Mouse (Mus musculus) ovary, adult 18-20 months (tissue): ENCODE data around the gene Syngr1.

ENCODE experiments used
- DNase-seq: peaks from one replicate; pipeline ENCODE4 v3.0.0; 2022; ENCODE audit warnings: low spot score, mixed read lengths

The Syngr1 gene

GRCm38 (mm10) chr15:80090741-80091120 is 403 bp upstream of the Syngr1 start:
- DNase-seq = no peak

DNA sequence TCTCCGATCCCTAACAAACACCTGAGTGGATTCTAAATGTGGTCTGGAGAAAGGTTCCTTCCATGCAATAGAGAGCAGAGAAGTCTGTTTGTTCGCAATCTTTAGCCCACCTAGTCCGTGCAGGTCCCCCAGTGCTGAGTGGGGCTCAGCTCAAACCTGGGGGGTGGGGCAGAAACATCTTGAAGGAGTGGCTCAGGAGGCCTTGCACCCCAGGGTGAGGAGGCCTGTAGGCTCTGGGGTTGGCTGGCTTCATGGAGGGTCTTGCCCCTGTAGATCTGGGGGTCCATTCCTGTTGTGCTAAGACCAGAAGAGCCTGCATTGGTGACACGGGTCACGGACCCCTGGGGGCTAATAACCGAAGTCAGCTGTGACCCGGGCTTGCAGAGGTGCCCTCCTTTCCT is 907 bp downstream of the Syngr1 start:
- no peak for DNase-seq

GRCm38 (mm10) chr15:80092599-80092998 is 1.5 kb downstream of the Syngr1 start:
- DNase-seq = no peak

GRCm38 (mm10) chr15:80094201-80094600 is 3.1 kb downstream of the Syngr1 start:
- DNase-seq = no peak

- no peak for DNase-seq
These were observed 4.5 kb downstream of the Syngr1 start for GRCm38 (mm10) chr15:80095596-80095995.

GRCm38 (mm10) chr15:80096406-80096805 is 5.3 kb downstream of the Syngr1 start:
- DNase-seq = no peak

DNA sequence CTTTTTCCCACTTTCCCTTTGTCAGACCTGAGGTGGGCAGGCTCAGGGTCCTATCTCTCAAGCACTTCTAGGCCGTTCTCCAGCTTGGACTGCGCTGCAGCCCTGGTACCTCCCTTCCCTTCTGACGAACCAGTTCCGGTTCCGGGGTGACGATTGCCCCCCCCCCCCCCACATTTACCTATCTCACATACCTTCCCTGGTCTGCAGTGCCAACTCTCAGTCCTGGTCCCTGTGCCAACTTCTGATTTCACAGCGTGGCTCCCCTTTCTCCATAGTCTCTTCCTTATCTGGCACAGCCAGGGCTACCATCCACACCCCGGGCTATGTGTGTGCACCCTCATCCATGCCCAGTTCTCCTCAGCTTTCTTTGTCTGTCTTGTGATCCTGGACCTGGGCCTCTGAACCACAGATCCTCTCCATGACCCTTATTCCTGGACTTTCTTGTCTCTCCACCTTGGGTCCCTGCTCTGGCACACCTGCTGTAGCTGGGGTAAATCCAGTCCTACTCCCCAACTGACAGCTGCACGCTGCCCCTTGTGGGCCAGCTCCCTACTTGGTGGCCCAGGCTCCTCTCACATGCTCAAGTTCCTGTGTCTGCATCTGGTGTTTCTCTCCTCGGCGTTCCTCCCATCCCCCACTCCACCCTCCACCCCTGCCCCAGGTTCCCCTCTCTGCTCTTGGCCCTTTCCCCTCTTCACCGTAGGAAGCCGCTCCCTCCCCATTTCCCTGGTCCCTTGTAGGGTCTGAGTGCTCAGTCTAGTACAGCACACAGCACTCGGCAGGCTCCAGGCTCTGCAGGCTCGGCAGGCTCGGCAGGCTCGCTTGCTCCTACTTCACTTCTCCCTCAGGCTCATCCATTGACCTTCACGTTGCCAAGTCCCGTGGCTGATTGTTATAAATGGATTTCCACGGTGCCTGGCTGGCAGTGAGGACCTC is 6.1 kb downstream of the Syngr1 start:
- no peak for DNase-seq

GRCm38 (mm10) chr15:80097999-80098461 is 6.9 kb downstream of the Syngr1 start:
- no peak for DNase-seq

GRCm38 (mm10) chr15:80098809-80099208 is 7.7 kb downstream of the Syngr1 start:
- DNase-seq = no peak

GRCm38 (mm10) chr15:80099477-80099876 is 8.3 kb downstream of the Syngr1 start:
- no peak for DNase-seq

- DNase-seq = no peak
These were observed 9.1 kb downstream of the Syngr1 start for GRCm38 (mm10) chr15:80100196-80100595.

DNA sequence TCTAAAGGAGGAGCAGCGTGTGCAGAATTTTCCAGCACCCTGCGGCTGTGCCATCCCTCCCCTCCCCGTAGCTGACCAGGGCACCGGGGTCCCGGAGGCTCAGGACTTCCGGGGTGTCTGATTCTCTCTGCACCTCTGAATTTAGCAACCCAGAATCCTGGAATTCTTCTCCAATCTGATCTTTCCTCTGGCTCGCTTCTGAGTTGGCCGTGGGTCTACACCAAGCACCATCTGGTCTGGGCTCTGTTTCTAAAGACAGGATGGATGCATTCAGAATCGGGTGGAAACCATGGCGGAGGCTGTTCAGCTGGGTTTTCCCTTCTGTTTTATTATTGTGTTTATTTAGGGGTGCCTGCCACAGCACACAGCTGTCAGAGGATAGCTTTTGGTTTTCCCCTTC is 9.7 kb downstream of the Syngr1 start:
- DNase-seq = no peak

- DNase-seq = no peak
These were observed 10.4 kb downstream of the Syngr1 start for GRCm38 (mm10) chr15:80101503-80101902.

GRCm38 (mm10) chr15:80102495-80102894 is 11.4 kb downstream of the Syngr1 start:
- DNase-seq = no peak

- no peak for DNase-seq
These were observed 14.6 kb downstream of the Syngr1 start for GRCm38 (mm10) chr15:80105490-80106410.

- no peak for DNase-seq
These were observed 16.0 kb downstream of the Syngr1 start for GRCm38 (mm10) chr15:80107143-80107542.

DNA sequence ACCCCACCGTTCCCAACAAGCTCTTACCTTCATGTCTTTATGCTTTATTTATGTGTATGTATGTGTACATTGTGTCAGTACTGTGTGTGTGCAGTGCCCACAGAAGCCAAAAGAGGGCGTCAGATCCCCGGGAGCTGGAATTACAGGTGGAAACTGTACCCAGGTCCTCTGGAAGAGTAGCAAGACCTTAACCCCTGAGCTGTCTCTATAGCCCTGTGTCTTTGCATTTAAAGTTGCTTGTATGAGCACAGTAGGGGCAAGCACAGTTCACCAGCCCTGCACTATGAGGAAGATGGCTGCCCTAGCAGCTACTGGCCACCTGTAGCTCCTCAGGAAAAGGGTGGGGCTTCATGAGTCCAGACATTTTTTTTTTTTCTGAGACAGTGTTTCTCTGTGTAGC is 16.4 kb downstream of the Syngr1 start:
- no peak for DNase-seq

GRCm38 (mm10) chr15:80111436-80111835 is 20.3 kb downstream of the Syngr1 start:
- DNase-seq = no peak

- no peak for DNase-seq
These were observed 21.4 kb downstream of the Syngr1 start for GRCm38 (mm10) chr15:80112499-80112898.

DNA sequence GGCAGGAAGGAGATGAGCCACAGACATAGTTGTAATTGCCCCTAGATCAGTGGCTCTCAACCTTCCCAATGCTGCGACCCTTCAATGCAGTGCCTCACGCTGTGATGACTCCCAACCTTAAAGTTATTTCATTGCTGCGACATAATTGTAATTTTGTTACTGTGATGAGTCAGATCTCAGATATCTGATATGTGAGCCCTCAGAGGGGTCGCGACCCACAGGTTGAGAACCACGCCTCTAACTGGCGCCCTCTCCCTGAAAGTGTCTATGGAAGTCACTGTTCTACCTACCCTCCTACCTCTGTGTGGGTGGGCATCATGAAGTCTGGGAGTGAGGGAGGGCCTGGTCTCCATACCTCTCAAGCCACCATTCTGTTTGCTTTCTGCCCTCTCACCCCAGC is 23.3 kb downstream of the Syngr1 start:
- DNase-seq = no peak

DNA sequence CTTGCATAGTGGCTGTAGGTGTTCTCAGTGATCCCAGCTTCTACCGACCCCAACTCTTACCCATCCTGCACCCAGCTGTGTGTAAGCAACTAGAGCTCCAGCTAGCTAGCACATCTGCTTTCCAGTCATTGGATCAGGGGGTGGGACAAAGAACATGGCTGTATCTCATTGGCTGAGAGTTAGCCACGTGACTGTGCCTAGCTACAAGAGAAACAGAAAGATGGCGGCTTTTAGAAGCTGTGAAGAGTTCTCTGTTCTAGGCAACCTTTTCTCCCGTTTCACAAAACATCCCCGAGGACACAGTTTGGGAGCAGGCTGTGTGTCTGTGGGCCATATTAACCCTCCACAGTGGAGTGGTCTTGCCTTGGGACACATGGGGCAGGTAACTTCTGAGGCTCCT is 24.1 kb downstream of the Syngr1 start:
- no peak for DNase-seq

DNA sequence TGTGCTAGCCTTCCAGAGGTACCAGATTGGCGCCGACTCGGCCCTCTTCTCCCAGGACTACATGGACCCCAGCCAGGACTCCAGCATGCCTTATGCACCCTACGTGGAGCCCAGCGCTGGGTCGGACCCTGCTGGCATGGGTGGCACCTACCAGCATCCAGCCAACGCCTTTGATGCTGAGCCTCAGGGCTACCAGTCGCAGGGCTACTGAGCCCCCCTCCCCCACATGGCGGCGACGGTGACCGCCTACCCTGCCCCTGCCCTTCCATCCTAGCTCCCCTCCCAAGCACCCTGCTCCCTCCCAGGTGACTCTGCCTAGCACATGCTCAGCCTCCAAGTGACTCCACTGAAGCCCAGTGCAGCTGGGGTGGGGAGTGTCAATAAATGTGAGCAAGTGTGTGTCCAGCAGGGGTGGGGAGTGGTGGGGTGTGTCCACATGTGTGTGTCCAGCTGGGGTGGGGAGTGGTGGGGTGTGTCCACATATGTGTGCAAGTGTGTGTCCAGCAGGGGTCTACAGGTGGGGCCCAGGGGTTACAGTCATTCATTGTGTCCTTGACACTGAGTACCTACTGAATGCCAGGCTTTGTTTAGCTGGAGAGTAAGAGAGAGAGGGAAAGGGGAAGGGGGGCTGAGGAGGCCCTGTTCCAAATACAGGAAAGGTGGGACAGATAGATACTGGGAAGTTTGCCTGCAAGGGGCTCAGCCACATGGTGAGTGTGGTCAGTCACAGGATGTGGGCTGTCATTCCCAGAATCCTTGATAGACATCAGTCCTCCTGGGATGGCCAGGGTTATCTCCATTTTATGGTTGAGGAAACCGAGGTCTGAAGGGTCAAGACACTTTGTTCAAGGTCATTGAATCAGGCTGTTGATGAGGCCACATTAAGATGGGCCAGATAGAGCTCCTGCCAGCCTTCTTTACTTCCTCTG is 25.0 kb downstream of the Syngr1 start:
- DNase-seq = no peak
